Mouse (Mus musculus): Measurements from ENCODE around the gene Edc3. TPM values are rescaled to one million over a fixed set of nuclear protein-coding genes. Genes with fewer than 3 reads are reported as not detected.

Edc3 gene
- 6.1 and 7.4 TPM in 2 replicates for polyA plus RNA-seq (2012; rRNA removed)

GRCm38 (mm10) chr9:57708068-57708719 is at the start of gene Edc3:
Edc3 (plus strand) TSS chr9:57708540.

GRCm38 (mm10) chr9:57683520-57683919 is 24.8 kb upstream of the Edc3 start, which contains the start of gene Cyp1a2:
Cyp1a2 (minus strand) TSS chr9:57683703.

GRCm38 (mm10) chr9:57687751-57688150 is 20.6 kb upstream of the Edc3 start, which contains the start of gene Cyp1a1:
Cyp1a1 (plus strand) TSS chr9:57687928.

GRCm38 (mm10) chr9:57765364-57766351 is 57.3 kb downstream of the Edc3 start, which contains the start of gene Clk3:
Clk3 (minus strand) TSS chr9:57765860.

Other genes starting within 250 kb of the Edc3 start
- gene Scamp5, start 240.5 kb upstream of the Edc3 start, polyA plus RNA-seq (2012; rRNA removed), result 6.9 and 9.7 TPM in 2 replicates
- gene Rpp25, start 204.5 kb upstream of the Edc3 start, polyA plus RNA-seq (2012; rRNA removed), result 0.17 and 0.33 TPM in 2 replicates
- gene Cox5a, start 187.3 kb upstream of the Edc3 start, polyA plus RNA-seq (2012; rRNA removed), result 109 and 132 TPM in 2 replicates
- 3.4 TPM in 2 replicates for gene Fam219b, start 171.0 kb upstream of the Edc3 start, polyA plus RNA-seq (2012; rRNA removed)
- 8.5 and 9.4 TPM in 2 replicates for gene Mpi, start 155.8 kb upstream of the Edc3 start, polyA plus RNA-seq (2012; rRNA removed)
- gene Scamp2, start 147.6 kb upstream of the Edc3 start, polyA plus RNA-seq (2012; rRNA removed), result 12.8 and 15.4 TPM in 2 replicates
- gene Ulk3, start 119.1 kb upstream of the Edc3 start, polyA plus RNA-seq (2012; rRNA removed), result 3.5 and 3.6 TPM in 2 replicates
- not detected in 2 replicates for gene Cplx3, start 102.3 kb upstream of the Edc3 start, polyA plus RNA-seq (2012; rRNA removed)
- gene Lman1l, start 87.8 kb upstream of the Edc3 start, polyA plus RNA-seq (2012; rRNA removed), result 0.01 TPM in 1 of 2 replicates, not detected in the other
- 24.7 and 27.4 TPM in 2 replicates for gene Csk, start 54.9 kb upstream of the Edc3 start, polyA plus RNA-seq (2012; rRNA removed)
- gene Cyp1a2, start 24.8 kb upstream of the Edc3 start, polyA plus RNA-seq (2012; rRNA removed), result 0.08 TPM in 2 replicates
- gene Cyp1a1, start 20.6 kb upstream of the Edc3 start, polyA plus RNA-seq (2012; rRNA removed), result 0.12 TPM in 2 replicates
- 116 and 134 TPM in 2 replicates for gene Clk3, start 57.3 kb downstream of the Edc3 start, polyA plus RNA-seq (2012; rRNA removed)
- gene Arid3b, start 128.3 kb downstream of the Edc3 start, polyA plus RNA-seq (2012; rRNA removed), result 6.5 and 8.1 TPM in 2 replicates
- 22.7 and 27.6 TPM in 2 replicates for gene Ubl7, start 202.4 kb downstream of the Edc3 start, polyA plus RNA-seq (2012; rRNA removed)
- 0.10 and 0.14 TPM in 2 replicates for gene Sema7a, start 231.6 kb downstream of the Edc3 start, polyA plus RNA-seq (2012; rRNA removed)